Mouse (Mus musculus) intestine, embryonic 15.5 days (tissue): Measurements from ENCODE around the gene Trmt44. TPM values are rescaled to one million over a fixed set of nuclear protein-coding genes. Genes with fewer than 3 reads are reported as not detected.

Experiments
- ATAC-seq: fragments of 200-750 bp; cut with Nextera tagmentation; 2 replicates; pipeline ENCODE4 v1.8.0; 2017; ENCODE audit warnings: moderate TSS enrichment, moderate library complexity
- H3K27ac ChIP-seq: fragments of 300-500 bp; sonication (generic); 2 replicates; pipeline ENCODE4 v1.5.1; 2015; ENCODE audit warnings: mild to moderate bottlenecking, inconsistent platforms
- H3K27me3 ChIP-seq: fragments of 300-500 bp; sonication (generic); replicated peaks from 2 replicates; pipeline ENCODE4 v1.6.1; 2015; ENCODE audit warnings: inconsistent platforms
- H3K36me3 ChIP-seq: fragments of 300-500 bp; sonication (generic); 2 replicates; pipeline ENCODE4 v1.6.1; 2015; ENCODE audit warnings: inconsistent platforms
- H3K4me1 ChIP-seq: fragments of 300-500 bp; sonication (generic); replicated peaks from 2 replicates; pipeline ENCODE4 v1.6.1; 2015; ENCODE audit warnings: inconsistent platforms
- H3K4me2 ChIP-seq: fragments of 300-500 bp; sonication (generic); replicated peaks from 2 replicates; pipeline ENCODE4 v1.6.1; 2015; ENCODE audit warnings: mild to moderate bottlenecking, inconsistent platforms
- H3K4me3 ChIP-seq: fragments of 300-500 bp; sonication (generic); replicated peaks from 2 replicates; pipeline ENCODE4 v1.5.1; 2015; ENCODE audit warnings: inconsistent platforms
- H3K9ac ChIP-seq: fragments of 300-500 bp; sonication (generic); 2 replicates; pipeline ENCODE4 v1.6.1; 2015; ENCODE audit warnings: inconsistent platforms
- H3K9me3 ChIP-seq: fragments of 300-500 bp; sonication (generic); 2 replicates; pipeline ENCODE4 v1.6.1; 2016; ENCODE audit warnings: inconsistent platforms
- WGBS: fragments of 180-500 bp; shearing (Covaris S2); methylation state at CpG from one replicate; pipeline ENCODE4 v1.1.7; 2015; 5-methylcytosine and 5-hydroxymethylcytosine counted together
- polyA plus RNA-seq: library from polyadenylated mRNA; unstranded; fragments of >200 nt; fragmentation: Nextera tagmentation; extraction: Ambion mirVana; gene quantifications from 2 replicates; pipeline ENCODE4 v1.2.1, GENCODE M21; 2015

Gene Trmt44
- polyA plus RNA-seq: 8.1 and 8.5 TPM in 2 replicates

DNA sequence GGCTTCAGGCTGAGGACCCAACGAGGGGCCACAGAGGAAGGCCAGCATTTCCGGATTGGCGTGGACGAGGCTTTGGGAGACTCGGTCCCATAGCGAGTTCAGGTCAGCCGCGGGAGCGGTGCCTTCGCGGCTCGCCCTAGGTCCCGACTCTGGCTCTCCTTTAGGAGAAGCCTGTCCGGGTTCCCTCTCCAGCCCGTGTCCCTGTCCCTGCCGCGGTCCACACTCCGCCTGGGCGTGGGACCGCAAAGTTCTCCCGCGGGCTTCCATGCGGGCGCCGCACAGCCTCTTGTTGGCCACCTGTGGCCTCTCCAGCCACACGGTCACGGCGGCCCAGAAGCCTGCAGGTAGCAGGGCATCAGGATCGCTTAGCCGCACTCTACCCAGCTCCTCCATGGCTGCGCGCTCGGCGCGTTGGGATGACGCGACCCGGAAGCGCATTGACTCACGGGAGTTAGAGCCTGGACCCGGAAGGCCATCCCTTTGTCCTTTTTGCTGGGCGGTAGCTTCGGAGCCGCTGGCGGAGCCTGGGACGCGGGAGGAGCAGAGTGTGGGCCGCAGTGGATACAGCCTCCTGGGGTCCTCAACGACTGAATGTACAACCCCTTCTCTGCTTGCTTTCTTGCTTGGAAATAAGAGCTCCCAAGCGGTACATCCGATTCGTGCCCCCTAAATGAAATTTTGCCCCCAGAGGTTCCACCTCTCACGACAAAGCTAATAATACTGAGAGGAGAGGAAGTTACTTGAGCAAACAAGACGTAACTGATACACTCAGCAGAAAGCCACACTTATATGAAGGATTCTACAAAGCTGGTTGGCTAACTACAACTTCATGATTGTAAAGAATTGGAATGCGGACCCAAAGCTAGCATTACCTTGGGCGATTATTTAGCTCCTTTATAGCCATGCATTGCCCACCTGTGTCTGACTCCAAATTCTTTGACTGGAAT lies at the start of gene Trmt44:
TSS of gene Trmt44 (minus strand) at position 418 of the 947 bp plus-strand sequence.
- peaks cover 13% of the 10 kb centered on the region for H3K36me3 ChIP-seq
- WGBS: 3% methylated on average over 56 of the region's 56 CpGs

DNA sequence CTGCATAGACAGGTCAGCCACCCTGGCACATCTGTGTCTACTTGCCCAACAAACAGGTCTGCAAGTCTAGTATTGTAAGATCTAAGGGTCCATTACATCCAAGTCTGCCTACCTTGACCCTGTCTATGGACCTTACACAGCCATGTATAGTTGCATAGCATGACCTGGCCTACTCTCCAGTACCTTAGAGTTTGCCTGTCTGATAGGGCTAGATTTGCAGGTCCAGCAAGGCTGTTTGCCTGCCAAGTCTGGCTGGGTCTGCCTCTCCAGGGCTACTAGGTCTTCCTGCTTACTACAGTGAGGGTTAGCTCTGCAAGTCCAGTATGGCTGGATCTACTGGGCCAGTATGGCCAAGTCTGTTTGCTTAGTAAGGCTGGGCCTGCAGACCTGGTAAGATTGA lies 49.0 kb upstream of the Trmt44 start:
- H3K4me2 ChIP-seq: no peak overlapping the region
- H3K27me3 ChIP-seq: no peaks in the 10 kb centered on the region
- peaks cover 5% of the 10 kb centered on the region; the same call in 1 of the 2 replicates for H3K4me1 ChIP-seq
- no peak overlapping the region for H3K9ac ChIP-seq
- ATAC-seq: no peak
- H3K36me3 ChIP-seq: no peaks in the 10 kb centered on the region
- H3K27ac ChIP-seq: no peak overlapping the region
- no peaks in the 10 kb centered on the region for H3K9me3 ChIP-seq
- H3K4me3 ChIP-seq: no peak overlapping the region

More for the DNA sequence above, at the start of gene Trmt44:
- peak within 1 kb of the TSS; percentile 93 for H3K4me3 ChIP-seq
- peak within 1 kb of the TSS; percentile 87 for H3K4me2 ChIP-seq
- peak within 1 kb of the TSS; percentile 81 for H3K27ac ChIP-seq
- no peaks in the 10 kb centered on the region for H3K27me3 ChIP-seq
- peaks cover 8% of the 10 kb centered on the region for H3K4me1 ChIP-seq
- no peaks in the 10 kb centered on the region for H3K9me3 ChIP-seq
- H3K9ac ChIP-seq: peak within 1 kb of the TSS; percentile 87
- peak; percentile 97 for ATAC-seq

DNA sequence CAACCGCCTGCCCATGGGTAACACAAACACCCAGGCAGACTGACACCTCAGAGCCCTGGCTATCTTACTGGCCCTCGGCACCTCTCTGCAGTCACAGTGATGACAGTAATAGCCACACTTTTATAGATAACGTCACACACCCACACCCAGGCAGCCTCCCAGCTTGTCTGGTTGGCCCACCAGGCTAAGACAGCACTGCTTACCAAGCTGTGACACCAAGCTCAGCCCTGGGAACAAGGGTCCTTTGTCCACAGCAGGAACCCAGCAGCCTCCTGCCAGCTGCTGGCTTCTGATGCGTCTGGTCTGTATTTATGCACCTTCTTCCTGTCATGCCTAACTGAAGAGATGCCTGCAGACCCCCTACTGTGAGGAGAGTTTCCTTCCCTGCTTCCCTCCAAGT lies 46.2 kb upstream of the Trmt44 start:
- no peak for ATAC-seq
- H3K9me3 ChIP-seq: no peaks in the 10 kb centered on the region
- no peak overlapping the region for H3K4me2 ChIP-seq
- H3K4me3 ChIP-seq: no peak overlapping the region
- H3K9ac ChIP-seq: no peak overlapping the region
- no peak overlapping the region for H3K27ac ChIP-seq
- H3K4me1 ChIP-seq: peaks cover 9% of the 10 kb centered on the region; the same call in 1 of the 2 replicates
- WGBS: 39% methylated on average over 4 of the region's 4 CpGs
- no peaks in the 10 kb centered on the region for H3K27me3 ChIP-seq
- H3K36me3 ChIP-seq: no peaks in the 10 kb centered on the region

DNA sequence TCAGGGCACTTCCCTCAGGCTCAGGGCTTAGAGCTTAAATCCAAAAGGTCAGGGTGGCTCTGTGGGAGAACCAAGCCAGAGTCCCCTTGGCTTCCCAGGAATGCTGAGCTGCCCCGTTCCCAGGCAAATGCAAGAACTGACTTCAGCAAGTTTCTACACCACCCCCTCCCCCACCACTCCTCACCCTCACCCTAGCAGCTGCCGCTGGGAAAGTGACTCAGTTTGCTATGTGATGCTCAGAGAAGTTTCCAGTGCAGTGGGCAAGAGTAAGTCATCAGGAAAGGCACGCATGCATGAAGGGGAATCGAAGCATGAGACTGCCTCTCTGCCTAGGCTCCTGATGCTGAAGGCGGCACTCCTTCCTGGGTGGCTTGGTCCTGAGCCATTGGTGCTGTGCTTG lies 42.1 kb upstream of the Trmt44 start:
- H3K9ac ChIP-seq: no peak overlapping the region
- no peak overlapping the region for H3K4me3 ChIP-seq
- H3K4me1 ChIP-seq: peaks cover 4% of the 10 kb centered on the region; the same call in 1 of the 2 replicates
- H3K27ac ChIP-seq: no peak overlapping the region
- ATAC-seq: no peak
- 57% methylated on average over 5 of the region's 5 CpGs for WGBS
- no peaks in the 10 kb centered on the region for H3K36me3 ChIP-seq
- H3K27me3 ChIP-seq: no peaks in the 10 kb centered on the region
- no peak overlapping the region for H3K4me2 ChIP-seq
- no peaks in the 10 kb centered on the region for H3K9me3 ChIP-seq

DNA sequence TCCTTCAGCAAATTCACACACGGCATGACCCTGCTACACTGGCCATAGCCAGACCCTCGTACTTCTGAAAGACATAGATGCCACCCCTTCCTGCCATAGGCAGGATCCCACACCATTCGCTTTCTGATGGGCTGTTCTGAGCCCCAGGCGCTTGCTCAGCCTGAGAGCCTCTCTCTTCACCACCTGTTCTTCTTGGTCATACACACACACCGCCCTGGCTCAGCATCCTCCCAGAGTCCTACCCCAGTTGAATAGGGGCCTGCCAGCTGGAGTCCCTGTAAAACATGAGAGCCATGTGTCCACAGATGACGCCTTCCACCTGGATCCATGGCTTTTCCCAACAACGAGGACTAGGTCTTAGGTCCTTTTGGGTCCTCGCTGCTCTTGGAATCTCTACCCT lies 37.9 kb upstream of the Trmt44 start:
- no peak overlapping the region for H3K4me2 ChIP-seq
- no peaks in the 10 kb centered on the region for H3K9me3 ChIP-seq
- 87% methylated on average over 8 of the region's 8 CpGs for WGBS
- H3K4me1 ChIP-seq: peaks cover 21% of the 10 kb centered on the region
- H3K9ac ChIP-seq: no peak overlapping the region
- H3K4me3 ChIP-seq: no peak overlapping the region
- no peak overlapping the region for H3K27ac ChIP-seq
- no peaks in the 10 kb centered on the region for H3K27me3 ChIP-seq
- H3K36me3 ChIP-seq: no peaks in the 10 kb centered on the region
- no peak for ATAC-seq

DNA sequence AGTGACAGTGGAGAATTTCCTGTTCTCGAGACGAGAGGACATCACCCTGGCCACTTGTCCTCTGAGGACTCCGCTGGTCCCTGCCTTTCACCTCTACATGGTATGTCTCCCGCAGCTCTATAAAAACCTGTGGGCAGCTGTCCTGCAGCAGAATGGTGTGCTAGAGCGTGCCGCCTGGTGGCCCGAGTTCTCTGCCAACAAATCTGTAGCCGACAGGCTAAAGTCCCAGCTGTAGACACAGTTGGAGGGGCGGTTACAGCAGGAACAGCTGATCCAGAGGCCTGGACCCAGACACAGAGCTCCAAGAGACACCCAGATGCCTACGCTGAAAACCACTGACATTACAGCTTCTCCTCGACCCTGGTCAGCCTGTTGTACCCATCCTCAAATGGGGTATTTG lies 37.0 kb upstream of the Trmt44 start:
- H3K9me3 ChIP-seq: no peaks in the 10 kb centered on the region
- 78% methylated on average over 11 of the region's 11 CpGs for WGBS
- H3K9ac ChIP-seq: no peak overlapping the region
- H3K27me3 ChIP-seq: no peaks in the 10 kb centered on the region
- H3K27ac ChIP-seq: no peak overlapping the region
- no peak overlapping the region for H3K4me2 ChIP-seq
- peaks cover 21% of the 10 kb centered on the region for H3K4me1 ChIP-seq
- no peak for ATAC-seq
- no peak overlapping the region for H3K4me3 ChIP-seq
- H3K36me3 ChIP-seq: no peaks in the 10 kb centered on the region

DNA sequence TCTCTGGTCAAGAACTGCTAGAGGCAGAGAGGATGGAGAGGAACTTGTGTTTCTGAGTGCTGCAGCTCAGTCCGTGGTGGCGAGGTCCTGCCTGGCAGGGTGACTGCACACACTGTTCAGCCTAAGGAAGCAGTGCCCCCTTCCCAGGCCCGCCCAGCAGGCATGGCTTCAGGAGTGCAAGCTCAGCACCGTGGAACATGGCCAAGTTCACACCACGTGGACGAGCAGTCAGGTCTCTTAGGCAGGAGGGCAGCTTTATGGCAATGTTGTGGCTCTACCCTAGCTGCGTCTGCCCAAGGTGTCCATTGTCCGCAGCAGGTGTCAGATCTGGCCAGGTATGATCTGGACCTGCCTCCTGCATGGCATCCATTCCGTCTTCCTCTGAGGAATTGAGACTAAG lies 36.3 kb upstream of the Trmt44 start:
- Histone ChIP-seq H3K36me3 (no peaks in the 10 kb centered on the region), H3K9ac (no peak overlapping the region), H3K9me3 (no peaks in the 10 kb centered on the region), H3K27me3 (no peaks in the 10 kb centered on the region), H3K4me1 (peaks cover 20% of the 10 kb centered on the region), H3K4me2 (no peak overlapping the region), H3K27ac (no peak overlapping the region), H3K4me3 (no peak overlapping the region)
- WGBS: 82% methylated on average over 9 of the region's 9 CpGs
- no peak for ATAC-seq

DNA sequence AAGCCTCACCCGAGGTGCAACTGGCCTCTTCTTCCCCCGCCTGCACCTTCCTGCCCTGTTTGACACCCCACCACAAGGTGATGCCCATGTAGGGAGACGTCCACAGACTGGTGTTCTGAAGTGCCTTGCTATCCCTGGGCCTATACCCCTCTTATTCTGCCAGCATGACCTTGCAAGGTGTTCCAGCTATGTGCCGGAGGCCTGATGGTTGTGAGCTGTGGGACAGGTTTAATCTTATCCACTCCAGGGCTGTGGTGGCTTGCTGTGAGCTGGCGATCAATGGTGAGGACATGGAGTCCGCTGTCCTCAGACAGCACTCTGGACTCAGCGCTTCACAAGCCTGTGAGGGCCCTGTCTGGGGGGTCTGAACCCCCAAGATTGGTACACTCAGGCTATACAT lies 35.5 kb upstream of the Trmt44 start:
- Histone ChIP-seq H3K36me3 (no peaks in the 10 kb centered on the region), H3K9ac (no peak overlapping the region)

DNA sequence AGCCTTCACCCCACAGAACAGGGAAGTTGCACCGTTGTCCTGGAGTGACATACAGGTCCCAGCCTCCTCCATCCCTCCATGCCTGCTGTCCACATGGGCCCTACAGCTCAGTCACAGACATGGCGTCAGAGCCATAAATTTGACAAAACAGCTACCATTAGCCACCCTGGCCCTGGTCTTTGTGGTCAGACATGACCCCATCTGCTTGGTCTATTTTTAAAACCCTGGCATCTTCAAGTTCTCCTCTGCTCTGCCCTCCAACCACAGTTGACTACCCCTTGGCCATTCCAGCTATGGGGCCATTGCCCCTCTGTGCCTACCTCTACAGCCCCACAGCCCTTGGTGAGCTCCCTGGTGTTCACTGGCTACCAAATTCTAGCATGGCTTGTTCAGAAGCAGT lies 35.1 kb upstream of the Trmt44 start:
- peak; percentile 14; the same call in 1 of the 2 replicates for ATAC-seq
- no peak overlapping the region for H3K9ac ChIP-seq
- no peak overlapping the region for H3K27ac ChIP-seq
- no peaks in the 10 kb centered on the region for H3K9me3 ChIP-seq
- H3K4me1 ChIP-seq: peaks cover 20% of the 10 kb centered on the region
- H3K36me3 ChIP-seq: no peaks in the 10 kb centered on the region
- 79% methylated on average over 2 of the region's 2 CpGs for WGBS
- no peak overlapping the region for H3K4me3 ChIP-seq
- no peak overlapping the region for H3K4me2 ChIP-seq
- H3K27me3 ChIP-seq: no peaks in the 10 kb centered on the region

More for the DNA sequence above, 35.5 kb upstream of the Trmt44 start:
- 91% methylated on average over 7 of the region's 7 CpGs for WGBS
- no peak overlapping the region for H3K27ac ChIP-seq
- no peak overlapping the region for H3K4me2 ChIP-seq
- ATAC-seq: no peak
- H3K9me3 ChIP-seq: no peaks in the 10 kb centered on the region
- H3K4me1 ChIP-seq: peaks cover 20% of the 10 kb centered on the region
- H3K27me3 ChIP-seq: no peaks in the 10 kb centered on the region
- no peak overlapping the region for H3K4me3 ChIP-seq

DNA sequence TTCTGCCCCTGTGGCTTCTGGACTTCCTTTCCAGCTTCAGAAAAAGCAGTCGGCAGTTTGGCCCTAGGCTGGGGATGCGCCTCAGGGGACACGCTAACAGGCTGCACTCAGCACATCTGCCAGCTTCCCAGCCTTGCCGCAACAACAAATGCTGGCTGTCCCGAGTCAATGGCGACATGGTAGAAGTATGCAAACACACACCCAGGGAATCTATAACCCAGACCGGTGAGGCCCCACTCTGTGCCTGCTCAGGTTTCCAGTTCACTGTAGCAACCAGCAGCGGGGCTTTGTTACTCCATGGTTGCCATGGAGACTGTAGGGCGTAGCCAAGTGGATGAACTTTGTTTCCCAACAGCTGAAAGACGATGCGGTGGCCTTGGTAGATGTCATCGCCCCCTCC lies 34.5 kb upstream of the Trmt44 start:
- ATAC-seq: peak; percentile 87
- 24% methylated on average over 12 of the region's 12 CpGs for WGBS

DNA sequence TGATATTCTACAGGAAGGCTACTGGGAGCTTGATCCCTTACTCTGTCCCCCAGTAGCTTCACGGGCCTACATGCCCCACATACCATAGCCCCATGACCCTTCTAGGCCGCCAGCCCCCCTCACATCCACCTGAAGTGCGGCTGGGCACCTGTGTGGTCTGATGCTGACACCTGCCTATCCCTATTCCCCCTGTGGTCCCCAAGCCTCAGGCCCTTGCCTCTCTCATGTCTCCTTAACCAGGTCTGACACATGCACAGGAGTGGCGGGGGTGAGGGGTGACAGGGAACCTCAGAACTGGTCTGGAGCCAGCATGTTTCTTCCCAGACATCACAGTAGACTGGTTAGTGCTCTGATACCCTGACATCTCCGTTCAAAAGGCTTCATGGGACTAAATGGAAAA lies 33.7 kb upstream of the Trmt44 start:
- Histone ChIP-seq H3K36me3 (no peaks in the 10 kb centered on the region), H3K27me3 (no peaks in the 10 kb centered on the region), H3K9ac (no peak overlapping the region), H3K4me3 (no peak overlapping the region), H3K4me1 (peaks cover 20% of the 10 kb centered on the region), H3K9me3 (no peaks in the 10 kb centered on the region), H3K4me2 (no peak overlapping the region), H3K27ac (no peak overlapping the region)
- no peak for ATAC-seq
- WGBS: 83% methylated on average over 5 of the region's 5 CpGs

More for the DNA sequence above, 34.5 kb upstream of the Trmt44 start:
- Histone ChIP-seq H3K27me3 (no peaks in the 10 kb centered on the region), H3K4me3 (no peak overlapping the region), H3K36me3 (no peaks in the 10 kb centered on the region), H3K4me1 (peaks cover 20% of the 10 kb centered on the region), H3K9me3 (no peaks in the 10 kb centered on the region), H3K27ac (no peak overlapping the region), H3K9ac (no peak overlapping the region), H3K4me2 (no peak overlapping the region)

DNA sequence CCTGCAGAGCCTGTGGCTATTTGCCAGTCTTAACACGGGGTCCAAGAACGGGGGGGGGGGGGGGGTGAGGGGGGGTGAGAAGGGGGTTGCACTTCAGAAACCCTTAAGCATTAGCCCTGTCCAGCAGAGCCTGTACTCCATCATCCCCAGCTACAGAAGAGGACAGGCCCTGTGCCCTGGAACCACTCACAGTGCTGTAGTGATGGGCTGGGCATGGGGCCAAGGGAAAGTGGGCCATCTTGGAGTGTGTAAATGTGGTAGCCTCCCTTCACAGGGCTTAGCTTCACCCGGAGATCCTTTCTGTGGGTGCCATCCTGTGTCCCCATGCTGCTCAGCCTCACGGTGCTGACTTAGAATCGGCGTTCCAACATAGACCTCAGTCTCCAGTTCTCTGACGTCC lies 32.9 kb upstream of the Trmt44 start:
- no peaks in the 10 kb centered on the region for H3K36me3 ChIP-seq
- no peaks in the 10 kb centered on the region for H3K27me3 ChIP-seq
- 61% methylated on average over 7 of the region's 7 CpGs for WGBS
- H3K4me3 ChIP-seq: no peak overlapping the region
- no peak overlapping the region for H3K9ac ChIP-seq
- no peak overlapping the region for H3K4me2 ChIP-seq
- no peaks in the 10 kb centered on the region for H3K9me3 ChIP-seq
- H3K27ac ChIP-seq: no peak overlapping the region
- 0 out of 2 replicates have a peak, but pooled peaks have one; percentile 21 for ATAC-seq
- H3K4me1 ChIP-seq: peaks cover 20% of the 10 kb centered on the region

DNA sequence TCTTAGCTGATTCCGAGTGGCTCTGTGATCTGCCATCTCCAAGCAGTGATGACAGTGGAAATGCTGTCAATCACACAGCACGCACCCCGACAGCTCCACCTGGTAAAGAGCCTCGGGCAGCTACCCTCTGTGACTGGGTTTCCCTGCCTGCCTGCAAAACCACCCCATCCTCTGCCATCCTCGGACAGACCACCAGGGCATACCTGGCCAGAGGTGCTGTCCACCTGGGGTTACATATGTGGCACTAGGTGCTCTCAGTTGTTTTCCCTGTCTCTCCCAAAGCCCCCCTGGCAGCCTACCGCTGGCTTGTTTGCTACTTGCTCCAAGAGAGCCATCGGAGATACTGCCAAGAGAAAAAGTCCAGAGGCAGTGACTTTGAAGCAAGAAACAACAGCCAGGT lies 31.9 kb upstream of the Trmt44 start:
- H3K9me3 ChIP-seq: no peaks in the 10 kb centered on the region
- H3K36me3 ChIP-seq: peaks cover 7% of the 10 kb centered on the region; the same call in 1 of the 2 replicates
- no peaks in the 10 kb centered on the region for H3K27me3 ChIP-seq
- H3K4me3 ChIP-seq: no peak overlapping the region
- no peak overlapping the region for H3K4me2 ChIP-seq
- no peak for ATAC-seq
- peaks cover 20% of the 10 kb centered on the region for H3K4me1 ChIP-seq
- H3K27ac ChIP-seq: no peak overlapping the region
- 94% methylated on average over 7 of the region's 7 CpGs for WGBS
- H3K9ac ChIP-seq: no peak overlapping the region
